Comparison of ENCODE assay signal across 8 mouse cellular contexts in the genomic region with DNA sequence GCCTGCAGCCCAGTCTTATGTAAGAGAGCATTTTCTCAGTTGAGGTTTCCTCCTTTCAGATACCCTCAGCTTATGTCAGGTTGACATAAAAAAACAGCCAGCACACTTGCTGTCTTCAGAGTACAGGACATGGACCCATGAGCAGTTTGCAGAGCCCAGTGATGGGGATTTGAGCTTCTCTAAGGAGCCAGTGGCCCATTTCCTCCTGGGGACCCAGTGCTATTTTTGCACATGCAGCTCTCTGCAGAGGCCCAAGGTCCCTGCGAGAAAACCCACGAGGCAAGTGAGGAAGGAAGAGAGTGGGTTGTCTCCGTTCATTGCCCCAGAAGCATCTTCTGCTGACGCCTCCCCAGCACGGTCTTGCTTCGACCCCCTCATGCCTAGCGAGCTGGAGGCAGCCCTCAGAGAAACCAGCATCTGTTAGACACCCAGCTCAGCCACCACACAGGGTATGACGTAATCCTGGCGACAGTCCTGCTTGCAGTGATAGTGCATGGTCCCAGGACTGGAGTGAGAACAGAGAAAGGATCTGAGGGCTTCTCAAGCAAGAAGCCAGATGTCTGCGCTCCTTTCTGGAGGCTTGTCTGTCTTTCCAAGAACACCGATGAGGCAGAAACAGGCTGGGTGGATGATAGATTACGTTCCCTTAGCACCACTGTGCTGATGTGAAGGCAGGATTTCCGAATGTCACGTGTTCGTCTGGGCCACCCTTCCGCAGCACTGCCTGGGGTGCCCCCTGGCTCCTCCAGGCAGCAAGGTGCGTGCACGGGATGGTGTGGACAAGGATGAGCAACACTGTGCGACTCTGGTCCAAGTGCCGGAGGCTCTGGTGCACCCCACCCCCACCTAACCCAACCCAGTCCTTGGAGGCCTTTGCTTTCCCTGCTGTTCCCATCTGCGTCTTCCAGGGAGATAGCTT. TPM values are rescaled to one million over a fixed set of nuclear protein-coding genes. Genes with fewer than 3 reads are reported as not detected.
DNase-seq lines count a peak whose midpoint lies in the region; ATAC-seq and TF ChIP-seq lines count a peak whose summit lies in the region.

No protein-coding gene starts in this region.

- no peak for TF ChIP-seq CTCF in lung, embryonic 14.5 days (IDR thresholded peaks at IDR 0.05; ENCODE audit: low read depth)

- WGBS in kidney, embryonic 14.5 days, result 68% methylated on average over 21 of the region's 21 CpGs
- WGBS in kidney, embryonic 16.5 days, result 63% methylated on average over 21 of the region's 21 CpGs
- 22% methylated on average over 21 of the region's 21 CpGs for WGBS in hindbrain, embryonic 16.5 days
- 45% methylated on average over 21 of the region's 21 CpGs for WGBS in lung, embryonic 14.5 days

- no peak overlapping the region for H3K9ac ChIP-seq in kidney, embryonic 14.5 days (ENCODE audit: low read depth, low read length)
- H3K9ac ChIP-seq in kidney, embryonic 16.5 days (replicated peaks; ENCODE audit: low read length), result no peak overlapping the region; the same call in 1 of the 2 replicates
- H3K9ac ChIP-seq in hindbrain, embryonic 16.5 days (ENCODE audit: low read depth, low read length), result peak overlapping the region; percentile 54
- peak overlapping the region; percentile 17; the same call in 1 of the 2 replicates for H3K9ac ChIP-seq in lung, embryonic 14.5 days

- no peaks in the 10 kb centered on the region for H3K27me3 ChIP-seq in kidney, embryonic 14.5 days (ENCODE audit: control insufficient read depth, insufficient read depth, low read length)
- no peaks in the 10 kb centered on the region for H3K27me3 ChIP-seq in kidney, embryonic 16.5 days (ENCODE audit: insufficient read depth, low read length)
- H3K27me3 ChIP-seq in hindbrain, embryonic 16.5 days (replicated peaks; ENCODE audit: control insufficient read depth, insufficient read depth, low read length), result no peaks in the 10 kb centered on the region
- H3K27me3 ChIP-seq in lung, embryonic 14.5 days (ENCODE audit: insufficient read depth, low read length), result no peaks in the 10 kb centered on the region

- H3K4me2 ChIP-seq in kidney, embryonic 14.5 days (replicated peaks; ENCODE audit: low read depth, low read length), result peak overlapping the region; percentile 8; the same call in 1 of the 2 replicates
- H3K4me2 ChIP-seq in kidney, embryonic 16.5 days (replicated peaks; ENCODE audit: low read depth, low read length), result no peak overlapping the region
- H3K4me2 ChIP-seq in hindbrain, embryonic 16.5 days (ENCODE audit: low read length), result peak overlapping the region; percentile 34
- peak overlapping the region; percentile 36 for H3K4me2 ChIP-seq in lung, embryonic 14.5 days

- H3K9me3 ChIP-seq in kidney, embryonic 14.5 days (ENCODE audit: control insufficient read depth, low read length), result no peaks in the 10 kb centered on the region
- H3K9me3 ChIP-seq in kidney, embryonic 16.5 days (ENCODE audit: low read length), result no peaks in the 10 kb centered on the region
- H3K9me3 ChIP-seq in hindbrain, embryonic 16.5 days (ENCODE audit: control insufficient read depth, low read length), result no peaks in the 10 kb centered on the region; the same call in 1 of the 2 replicates
- H3K9me3 ChIP-seq in lung, embryonic 14.5 days (ENCODE audit: low read depth, low read length), result no peaks in the 10 kb centered on the region

- intact Hi-C loops in gastrocnemius, postnatal 14 days (cut with DNase I; ENCODE audit: low total_unique reads), result no loop called here

- no peak overlapping the region for H3K27ac ChIP-seq in kidney, embryonic 14.5 days (ENCODE audit: low read depth, low read length)
- no peak overlapping the region for H3K27ac ChIP-seq in kidney, embryonic 16.5 days (ENCODE audit: low read length)
- peak overlapping the region; percentile 85 for H3K27ac ChIP-seq in hindbrain, embryonic 16.5 days (ENCODE audit: low read depth, low read length)
- peak overlapping the region; percentile 65 for H3K27ac ChIP-seq in lung, embryonic 14.5 days (ENCODE audit: low read depth)

- peak; percentile 75 to 82 for DNase-seq in cerebellum, postnatal 14 days
- peak; percentile 61 for DNase-seq in gastrocnemius, postnatal 14 days
- peak; percentile 79 for DNase-seq in lung, embryonic 14.5 days
- DNase-seq in right cerebral cortex, postnatal 10 days (ENCODE audit: low spot score in 2 of 2), result peak; percentile 86 to 89
- DNase-seq in T-cell, adult 2 months (ENCODE audit: low spot score), result no peak

- 0 out of 2 replicates have a peak, but pooled peaks cover 7% of the 10 kb centered on the region for H3K36me3 ChIP-seq in kidney, embryonic 14.5 days (ENCODE audit: control insufficient read depth, insufficient read depth, low read length)
- peaks cover 11% of the 10 kb centered on the region; the same call in 1 of the 2 replicates for H3K36me3 ChIP-seq in kidney, embryonic 16.5 days (ENCODE audit: insufficient read depth, low read length)
- H3K36me3 ChIP-seq in hindbrain, embryonic 16.5 days (ENCODE audit: control insufficient read depth, insufficient read depth, low read length), result peaks cover 14% of the 10 kb centered on the region
- H3K36me3 ChIP-seq in lung, embryonic 14.5 days (ENCODE audit: insufficient read depth), result 0 out of 2 replicates have a peak, but pooled peaks cover 7% of the 10 kb centered on the region

- no peak for ATAC-seq in kidney, embryonic 14.5 days (ENCODE audit: low FRiP score, low TSS enrichment)
- no peak for ATAC-seq in kidney, embryonic 16.5 days (ENCODE audit: low FRiP score, low TSS enrichment)
- peak; percentile 57 for ATAC-seq in hindbrain, embryonic 16.5 days
- ATAC-seq in lung, embryonic 14.5 days (ENCODE audit: insufficient read depth), result peak; percentile 72

- H3K4me3 ChIP-seq in kidney, embryonic 14.5 days (ENCODE audit: low read length), result no peak overlapping the region
- H3K4me3 ChIP-seq in kidney, embryonic 16.5 days (ENCODE audit: low read length), result no peak overlapping the region
- no peak overlapping the region for H3K4me3 ChIP-seq in hindbrain, embryonic 16.5 days (ENCODE audit: low read length)
- no peak overlapping the region for H3K4me3 ChIP-seq in lung, embryonic 14.5 days (ENCODE audit: low read depth, low read length)

- peaks cover 8% of the 10 kb centered on the region; the same call in 1 of the 2 replicates for H3K4me1 ChIP-seq in kidney, embryonic 14.5 days (ENCODE audit: control insufficient read depth, insufficient read depth, low read length)
- peaks cover 21% of the 10 kb centered on the region for H3K4me1 ChIP-seq in kidney, embryonic 16.5 days (ENCODE audit: insufficient read depth, low read length)
- H3K4me1 ChIP-seq in hindbrain, embryonic 16.5 days (ENCODE audit: control insufficient read depth, insufficient read depth, low read depth, low read length), result peaks cover 26% of the 10 kb centered on the region
- peaks cover 32% of the 10 kb centered on the region for H3K4me1 ChIP-seq in lung, embryonic 14.5 days (ENCODE audit: insufficient read depth)

RNA-seq across cellular contexts. Expression of a gene that starts 24.0 kb away (rescaled TPM):
- 24.7 and 33.5 TPM in 2 replicates for polyA plus RNA-seq in kidney, embryonic 14.5 days (2014; fragmentation: Nextera tagmentation; extraction: Ambion mirVana)
- 13.3 and 14.1 TPM in 2 replicates for polyA plus RNA-seq in kidney, embryonic 16.5 days (2015; fragmentation: Nextera tagmentation; extraction: Ambion mirVana)
- 10 to 100 TPM; 42.0 to 56.1 TPM for total RNA-seq in gastrocnemius, postnatal 14 days (2021)
- 60.4 and 66.6 TPM in 2 replicates for polyA plus RNA-seq in hindbrain, embryonic 16.5 days (2015; fragmentation: Nextera tagmentation; extraction: Ambion mirVana)
- 45.3 and 45.7 TPM in 2 replicates for polyA plus RNA-seq in lung, embryonic 14.5 days (2014; fragmentation: Nextera tagmentation; extraction: Ambion mirVana)

RNA-seq across cellular contexts. Expression of a gene that starts 44.2 kb away (rescaled TPM):
- 66.6 and 71.4 TPM in 2 replicates for polyA plus RNA-seq in kidney, embryonic 14.5 days (2014; fragmentation: Nextera tagmentation; extraction: Ambion mirVana)
- 54.1 and 57.4 TPM in 2 replicates for polyA plus RNA-seq in kidney, embryonic 16.5 days (2015; fragmentation: Nextera tagmentation; extraction: Ambion mirVana)
- total RNA-seq in gastrocnemius, postnatal 14 days (2021), result 10 to 100 TPM; 40.4 to 41.3 TPM
- polyA plus RNA-seq in hindbrain, embryonic 16.5 days (2015; fragmentation: Nextera tagmentation; extraction: Ambion mirVana), result 98.6 and 106 TPM in 2 replicates
- polyA plus RNA-seq in lung, embryonic 14.5 days (2014; fragmentation: Nextera tagmentation; extraction: Ambion mirVana), result 65.3 and 65.4 TPM in 2 replicates

Comparison
In these comparisons a context has a peak if more than half of its experiments do, and no peak if none do; other contexts are left out.
1. ATAC-seq: peak in hindbrain, embryonic 16.5 days (single experiment) and lung, embryonic 14.5 days (single experiment); none in kidney, embryonic 14.5 days (single experiment) and kidney, embryonic 16.5 days (single experiment).
2. H3K27ac ChIP-seq: peak in hindbrain, embryonic 16.5 days (single experiment) and lung, embryonic 14.5 days (single experiment); none in kidney, embryonic 14.5 days (single experiment) and kidney, embryonic 16.5 days (single experiment).
3. H3K9ac ChIP-seq: peak in hindbrain, embryonic 16.5 days (single experiment) and lung, embryonic 14.5 days (single experiment); none in kidney, embryonic 14.5 days (single experiment) and kidney, embryonic 16.5 days (single experiment).